Mouse (Mus musculus) MEL (cell line): ENCODE measurements around the gene Ano10. TPM values are rescaled to one million over a fixed set of nuclear protein-coding genes. Genes with fewer than 3 reads are reported as not detected.
"Not testable (repeated sequence)": the region's sequence is repeated elsewhere in the genome, so short reads cannot be mapped to it uniquely, and the experiment has no call there.

Source experiments
- DNase-seq: peaks from one replicate; pipeline ENCODE4 v3.0.0; 2011; ENCODE audit warnings: low read depth, low spot score
- H3K27ac ChIP-seq: 2 replicates; pipeline ENCODE4 v1.5.1; 2012; ENCODE audit warnings: low read depth, mild to moderate bottlenecking, control low read depth, low read length, moderate library complexity; ENCODE audit not compliant: control insufficient read depth
- H3K27me3 ChIP-seq, 2 experiments: fragments of 150-350 bp in 1 of 2; sonication (generic) in 1 of 2; 2 replicates each; pipeline ENCODE4 v1.6.1; 2012; ENCODE audit warnings: low read length in 2 of 2, mild to moderate bottlenecking in 2 of 2, improper control_type of control experiment in 1 of 2, moderate library complexity in 1 of 2; ENCODE audit not compliant: insufficient read depth in 2 of 2, control insufficient read depth in 1 of 2
- H3K36me3 ChIP-seq, 2 experiments: 2 replicates each; pipeline ENCODE4 v1.6.1; 2012 to 2014; ENCODE audit warnings: low read length in 2 of 2, improper control_type of control experiment in 1 of 2, inconsistent platforms in 1 of 2, mild to moderate bottlenecking in 1 of 2; ENCODE audit not compliant: insufficient read depth in 2 of 2, control insufficient read depth in 1 of 2
- H3K4me1 ChIP-seq, 2 experiments: fragments of 150-350 bp in 1 of 2; sonication (generic) in 1 of 2; 2 replicates each; pipeline ENCODE4 v1.6.1; 2012; ENCODE audit warnings: low read length in 2 of 2, improper control_type of control experiment in 1 of 2, mild to moderate bottlenecking in 1 of 2; ENCODE audit not compliant: insufficient read depth in 2 of 2, control insufficient read depth in 1 of 2
- H3K4me3 ChIP-seq, 2 experiments: fragments of 150-350 bp in 1 of 2; sonication (generic) in 1 of 2; 2 replicates each; pipeline ENCODE4 v1.5.1; 2012; ENCODE audit warnings: low read depth in 2 of 2, low read length in 2 of 2, mild to moderate bottlenecking in 2 of 2, moderate library complexity in 2 of 2, control low read depth in 1 of 2, improper control_type of control experiment in 1 of 2; ENCODE audit not compliant: control insufficient read depth in 1 of 2, insufficient read depth in 1 of 2
- H3K79me2 ChIP-seq: 2 replicates; pipeline ENCODE4 v1.6.1; 2012; ENCODE audit warnings: mild to moderate bottlenecking, low read length, moderate library complexity; ENCODE audit not compliant: control insufficient read depth, poor library complexity, insufficient read depth
- H3K9ac ChIP-seq: 2 replicates; pipeline ENCODE4 v1.6.1; 2012; ENCODE audit warnings: low read depth, mild to moderate bottlenecking, control low read depth, low read length, moderate library complexity; ENCODE audit not compliant: control insufficient read depth, poor library complexity, severe bottlenecking
- H3K9me3 ChIP-seq: fragments of 150-350 bp; sonication (generic); replicated peaks from 2 replicates; pipeline ENCODE4 v1.6.1; 2012; ENCODE audit warnings: mild to moderate bottlenecking, low read length, improper control_type of control experiment, moderate library complexity; ENCODE audit not compliant: insufficient read depth
- CTCF ChIP-seq, 3 experiments: IDR thresholded peaks in 2 of 3; conservative IDR thresholded peaks in 1 of 3; 2 replicates each; pipeline ENCODE4 v1.5.1; 2011 to 2012; ENCODE audit warnings: low read length in 3 of 3, low read depth in 2 of 3, mild to moderate bottlenecking in 2 of 3, improper control_type of control experiment in 1 of 3, inconsistent platforms in 1 of 3, mixed read lengths in 1 of 3, moderate library complexity in 1 of 3; ENCODE audit not compliant: control insufficient read depth in 1 of 3, insufficient read depth in 1 of 3, poor library complexity in 1 of 3, severe bottlenecking in 1 of 3
- ETS1 ChIP-seq: IDR thresholded peaks from 2 replicates; pipeline ENCODE4 v1.6.1; 2012; ENCODE audit warnings: low read depth, mild to moderate bottlenecking, inconsistent platforms, low read length, improper control_type of control experiment, moderate library complexity
- GATA1 ChIP-seq: IDR thresholded peaks from 2 replicates; pipeline ENCODE4 v1.6.1; 2011; ENCODE audit warnings: low read depth, low read length, improper control_type of control experiment
- MAFK ChIP-seq: IDR thresholded peaks from 2 replicates; pipeline ENCODE4 v1.6.1; 2011; ENCODE audit warnings: low read depth, mild to moderate bottlenecking, low read length, improper control_type of control experiment, borderline replicate concordance
- MAZ ChIP-seq: IDR thresholded peaks from 2 replicates; pipeline ENCODE4 v1.6.1; 2012; ENCODE audit warnings: low read depth, mild to moderate bottlenecking, inconsistent platforms, low read length, improper control_type of control experiment
- MEF2A ChIP-seq: IDR thresholded peaks from 2 replicates; pipeline ENCODE4 v1.6.1; 2014; ENCODE audit warnings: low read depth, mild to moderate bottlenecking, inconsistent platforms, low read length, improper control_type of control experiment; ENCODE audit not compliant: poor library complexity, insufficient replicate concordance, severe bottlenecking; ENCODE audit errors: extremely low read depth
- MYB ChIP-seq: IDR thresholded peaks from 2 replicates; pipeline ENCODE4 v1.6.1; 2011; ENCODE audit warnings: mild to moderate bottlenecking, low read depth, low read length, improper control_type of control experiment
- NELFE ChIP-seq: IDR thresholded peaks from 2 replicates; pipeline ENCODE4 v1.6.1; 2011; ENCODE audit warnings: low read depth, low read length, improper control_type of control experiment
- POLR2A ChIP-seq, 2 experiments: IDR thresholded peaks; 2 replicates each; pipeline ENCODE4 v1.6.1; 2011 to 2012; ENCODE audit warnings: low read length in 2 of 2, mild to moderate bottlenecking in 2 of 2, control low read depth in 1 of 2, improper control_type of control experiment in 1 of 2, low read depth in 1 of 2, moderate library complexity in 1 of 2; ENCODE audit not compliant: control insufficient read depth in 1 of 2, insufficient read depth in 1 of 2, poor library complexity in 1 of 2
- TAL1 ChIP-seq: IDR thresholded peaks from 2 replicates; pipeline ENCODE4 v1.6.1; 2012; ENCODE audit warnings: mild to moderate bottlenecking, inconsistent platforms, low read length, moderate library complexity, mixed read lengths
- UBTF ChIP-seq: IDR thresholded peaks from 2 replicates; pipeline ENCODE4 v1.6.1; 2012; ENCODE audit warnings: low read depth, mild to moderate bottlenecking, inconsistent platforms, low read length, improper control_type of control experiment, moderate library complexity, borderline replicate concordance; ENCODE audit not compliant: insufficient read depth
- USF1 ChIP-seq: IDR thresholded peaks from 2 replicates; pipeline ENCODE4 v1.6.1; 2014; ENCODE audit warnings: low read depth, mild to moderate bottlenecking, inconsistent platforms, low read length, improper control_type of control experiment, moderate library complexity
- ZKSCAN1 ChIP-seq: IDR thresholded peaks from 2 replicates; pipeline ENCODE4 v1.6.1; 2012; ENCODE audit warnings: low read depth, mild to moderate bottlenecking, inconsistent platforms, low read length, improper control_type of control experiment, moderate library complexity
- polyA plus RNA-seq, 2 experiments: library from polyadenylated mRNA; stranded (reverse) in 1 of 2; unstranded in 1 of 2; fragments of >175 nt in 1 of 2; fragments of >200 nt in 1 of 2; gene quantifications; 2 replicates each; pipeline versions ENCODE4 v1.2.1 to v1.2.4; 2012; ENCODE audit warnings: low replicate concordance in 2 of 2, low read depth in 1 of 2; ENCODE audit not compliant: insufficient read length in 2 of 2, insufficient read depth in 1 of 2, missing spikeins in 1 of 2
- total RNA-seq: library from RNA; depleted of rRNA; stranded (reverse); fragments of 300-350 nt; gene quantifications from 2 replicates; pipeline ENCODE4 v1.2.3, GENCODE M21; 2012

Ano10 gene
- total and polyA plus RNA-seq, 3 experiments: 0.54 to 3.1 TPM; not detected in 1

- Histone ChIP-seq H3K27me3 (no peaks in the 10 kb centered on the region; a peak in 1 of 4 replicates), H3K4me1 (0 out of 4 replicates have a peak, but pooled peaks cover 0 to 5% of the 10 kb centered on the region in 2 experiments), H3K4me3 (no peak overlapping the region), H3K79me2 (no peaks in the 10 kb centered on the region), H3K36me3 (peaks cover 0 to 5% of the 10 kb centered on the region in 2 experiments; a peak in 2 of 4 replicates), H3K9me3 (no peaks in the 10 kb centered on the region), H3K27ac (no peak overlapping the region), H3K9ac (no peak overlapping the region)
- DNase-seq: no peak
- TF ChIP-seq POLR2A (IDR thresholded peaks at IDR 0.05; ENCODE audit: control insufficient read depth in 1 of 2, insufficient read depth in 1 of 2, low read depth in 1 of 2, low read length in 2 of 2, poor library complexity in 1 of 2) (no peak), MYB (no peak), MEF2A (no peak), USF1 (no peak), ZKSCAN1 (no peak), ETS1 (no peak), MAZ (no peak), NELFE (no peak), UBTF (no peak), CTCF (IDR thresholded peaks at IDR 0.05 in 2 of 3, conservative IDR thresholded peaks at IDR 0.05 in 1 of 3; ENCODE audit: control insufficient read depth in 1 of 3, insufficient read depth in 1 of 3, low read depth in 2 of 3, low read length in 3 of 3, poor library complexity in 1 of 3, severe bottlenecking in 1 of 3) (no peak), GATA1 (no peak), MAFK (no peak)
- TF ChIP-seq, all 39 proteins: peak for 0
These were observed 20.7 kb upstream of the Ano10 start for GRCm38 (mm10) chr9:122314942-122315341.

- TF ChIP-seq TAL1 (no peak), CTCF (IDR thresholded peaks at IDR 0.05 in 2 of 3, conservative IDR thresholded peaks at IDR 0.05 in 1 of 3; ENCODE audit: control insufficient read depth in 1 of 3, insufficient read depth in 1 of 3, low read depth in 2 of 3, low read length in 3 of 3, poor library complexity in 1 of 3, severe bottlenecking in 1 of 3) (no peak)
- no peak overlapping the region for H3K4me3 ChIP-seq
- H3K36me3 ChIP-seq: peaks cover 0 to 10% of the 10 kb centered on the region in 2 experiments; a peak in 2 of 4 replicates
These were observed 20.2 kb upstream of the Ano10 start for GRCm38 (mm10) chr9:122314386-122314785.

GRCm38 (mm10) chr9:122313128-122313527, 18.9 kb upstream of the Ano10 start:
- H3K36me3 ChIP-seq: peaks cover 0 to 13% of the 10 kb centered on the region in 2 experiments; a peak in 2 of 4 replicates
- H3K27me3 ChIP-seq, H3K4me3 ChIP-seq, H3K9me3 ChIP-seq, H3K27ac ChIP-seq, H3K9ac ChIP-seq, DNase-seq, H3K79me2 ChIP-seq: not testable (repeated sequence)
- peaks cover 0 to 17% of the 10 kb centered on the region in 2 experiments; a peak in 2 of 4 replicates for H3K4me1 ChIP-seq

More at GRCm38 (mm10) chr9:122314386-122314785, 20.2 kb upstream of the Ano10 start:
- no peak for DNase-seq
- Histone ChIP-seq H3K79me2 (no peaks in the 10 kb centered on the region), H3K9ac (no peak overlapping the region), H3K9me3 (no peaks in the 10 kb centered on the region), H3K4me1 (peaks cover 0 to 10% of the 10 kb centered on the region in 2 experiments; a peak in 2 of 4 replicates), H3K27ac (no peak overlapping the region), H3K27me3 (no peaks in the 10 kb centered on the region; a peak in 1 of 4 replicates)
